Mouse (Mus musculus) thymus, postnatal 25 days (tissue): ENCODE measurements around the gene Gga1.

Experiments
- DNase-seq: peaks from one replicate; pipeline ENCODE4 v3.0.0; 2022

Gene Gga1

GRCm38 (mm10) chr15:78877810-78878390 is 910 bp downstream of the Gga1 start:
- DNase-seq: no peak

- DNase-seq: peak; percentile 27
These were observed 2.0 kb downstream of the Gga1 start for GRCm38 (mm10) chr15:78878792-78879516.

- no peak for DNase-seq
These were observed 3.4 kb downstream of the Gga1 start for GRCm38 (mm10) chr15:78880432-78880831.

- DNase-seq: no peak
These were observed 4.8 kb downstream of the Gga1 start for GRCm38 (mm10) chr15:78881828-78882227.

GRCm38 (mm10) chr15:78889401-78889853 is 12.4 kb downstream of the Gga1 start:
- DNase-seq: no peak

GRCm38 (mm10) chr15:78892440-78892839 is 15.4 kb downstream of the Gga1 start:
- no peak for DNase-seq

GRCm38 (mm10) chr15:78894726-78895125 is 17.7 kb downstream of the Gga1 start:
- peak; percentile 58 for DNase-seq

- DNase-seq: no peak
These were observed 18.8 kb downstream of the Gga1 start for GRCm38 (mm10) chr15:78895741-78896140.

GRCm38 (mm10) chr15:78896149-78896548 is 19.2 kb downstream of the Gga1 start:
- DNase-seq: peak; percentile 51

- DNase-seq: no peak
These were observed 20.5 kb downstream of the Gga1 start for GRCm38 (mm10) chr15:78897488-78897887.

- peak; percentile 74 for DNase-seq
These were observed 21.6 kb downstream of the Gga1 start for GRCm38 (mm10) chr15:78898507-78899001.

- DNase-seq: no peak
These were observed 22.4 kb downstream of the Gga1 start, which contains the start of gene Gm49510 for GRCm38 (mm10) chr15:78899409-78899739. TSS of gene Gm49510 (plus strand) at chr15:78899667.

- DNase-seq: peak; percentile 84
These were observed 23.0 kb downstream of the Gga1 start, which contains the start of gene Sh3bp1 for GRCm38 (mm10) chr15:78899740-78900584. TSS of gene Sh3bp1 (plus strand) at chr15:78899768.

GRCm38 (mm10) chr15:78900585-78901421 is 23.8 kb downstream of the Gga1 start:
- DNase-seq: no peak

- DNase-seq: no peak
These were observed 24.4 kb downstream of the Gga1 start for GRCm38 (mm10) chr15:78901422-78901789.

- DNase-seq: peak; percentile 83
These were observed 26.3 kb downstream of the Gga1 start for GRCm38 (mm10) chr15:78903243-78903642.

- no peak for DNase-seq
These were observed 31.4 kb downstream of the Gga1 start for GRCm38 (mm10) chr15:78908399-78908798.

GRCm38 (mm10) chr15:78908982-78909381 is 32.0 kb downstream of the Gga1 start:
- DNase-seq: no peak

GRCm38 (mm10) chr15:78912040-78912439 is 35.0 kb downstream of the Gga1 start:
- DNase-seq: peak; percentile 53

- DNase-seq: peak; percentile 97
These were observed 36.7 kb downstream of the Gga1 start, which contains the start of gene Pdxp for GRCm38 (mm10) chr15:78913632-78914090. TSS of gene Pdxp (plus strand) at chr15:78913919.

GRCm38 (mm10) chr15:78914091-78914822 is 37.3 kb downstream of the Gga1 start:
- DNase-seq: no peak
